Mouse (Mus musculus): ENCODE measurements around the gene Mttp. TPM values are rescaled to one million over a fixed set of nuclear protein-coding genes. Genes with fewer than 3 reads are reported as not detected.

Gene Mttp
- polyA plus RNA-seq, 1 experiment, result 4.9 TPM

- TF ChIP-seq CTCF (IDR thresholded peaks at IDR 0.05; ENCODE audit: borderline replicate concordance, extremely low read depth, insufficient read depth, insufficient read length) (no peak), POLR2A (IDR thresholded peaks at IDR 0.05; ENCODE audit: borderline replicate concordance, extremely low read depth, insufficient read depth, insufficient read length, poor library complexity, severe bottlenecking) (no peak)
- DNase-seq (ENCODE audit: low read depth), result no peak
These were observed 11.3 kb downstream of the Mttp start for GRCm38 (mm10) chr3:138133463-138133862.

DNA sequence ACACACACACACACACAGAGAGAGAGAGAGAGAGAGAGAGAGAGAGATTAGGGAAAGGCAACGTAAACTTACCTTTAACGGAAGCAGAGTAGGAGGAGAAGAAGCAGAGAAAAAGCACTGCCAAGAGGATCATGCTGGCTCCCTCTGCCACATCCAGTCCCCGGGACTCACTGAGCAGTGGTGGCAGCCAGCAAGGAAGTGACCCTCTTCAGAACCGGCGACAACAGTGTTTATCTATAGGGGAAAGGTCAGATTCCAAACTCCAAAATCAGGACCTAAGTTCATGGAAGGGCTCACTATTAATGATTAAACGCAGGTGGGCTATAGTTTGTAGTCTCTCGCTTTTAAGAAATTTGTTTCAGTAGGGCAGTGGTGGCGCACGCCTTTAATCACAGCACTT lies 13.6 kb downstream of the Mttp start:
- no peak for TF ChIP-seq POLR2A (IDR thresholded peaks at IDR 0.05; ENCODE audit: borderline replicate concordance, extremely low read depth, insufficient read depth, insufficient read length, poor library complexity, severe bottlenecking)
- no peak for TF ChIP-seq CTCF (IDR thresholded peaks at IDR 0.05; ENCODE audit: borderline replicate concordance, extremely low read depth, insufficient read depth, insufficient read length)
- no peak for DNase-seq (ENCODE audit: low read depth)

DNA sequence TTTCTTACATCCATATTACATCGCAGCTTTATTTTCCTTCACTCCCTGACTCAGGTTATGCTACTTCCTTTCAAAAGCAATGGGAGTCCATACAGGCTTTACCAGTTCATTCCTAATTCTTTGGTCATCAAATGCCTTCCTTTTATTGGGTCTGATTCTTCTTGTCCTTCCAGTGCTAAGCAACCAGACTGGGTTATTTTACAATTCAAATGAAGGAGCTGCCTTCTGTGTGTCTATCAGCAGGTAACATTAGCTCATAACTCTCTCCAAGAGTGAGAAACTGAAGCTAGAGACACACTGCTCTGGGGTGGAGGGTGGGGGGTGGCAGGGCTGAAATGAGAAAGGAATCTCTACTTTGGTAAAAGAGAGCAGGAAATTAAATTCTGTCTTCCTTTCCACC lies 14.1 kb downstream of the Mttp start:
- peak; percentile 37 for DNase-seq (ENCODE audit: low read depth)
- no peak for TF ChIP-seq POLR2A (IDR thresholded peaks at IDR 0.05; ENCODE audit: borderline replicate concordance, extremely low read depth, insufficient read depth, insufficient read length, poor library complexity, severe bottlenecking)
- TF ChIP-seq CTCF (IDR thresholded peaks at IDR 0.05; ENCODE audit: borderline replicate concordance, extremely low read depth, insufficient read depth, insufficient read length), result no peak

DNA sequence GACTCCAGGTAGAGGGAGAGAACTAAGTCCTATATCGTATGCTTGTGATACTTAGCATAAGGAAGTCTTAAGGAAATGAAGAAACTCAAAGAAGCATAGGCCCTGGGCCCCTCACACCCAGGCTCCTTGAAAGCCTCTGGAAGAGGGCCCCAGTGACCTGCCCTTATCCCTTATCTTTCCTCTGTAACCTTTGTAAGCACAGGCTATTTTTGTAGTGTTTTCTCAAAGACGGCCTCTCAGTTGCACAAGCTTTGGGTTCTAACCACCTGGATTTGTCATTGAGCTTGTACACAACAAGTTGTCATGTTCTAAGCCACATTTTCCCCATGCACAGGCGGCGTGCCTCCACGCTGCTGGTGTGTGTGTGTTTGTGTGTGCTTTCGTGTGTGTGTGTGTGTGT lies 15.7 kb downstream of the Mttp start:
- no peak for DNase-seq (ENCODE audit: low read depth)
- TF ChIP-seq CTCF (IDR thresholded peaks at IDR 0.05; ENCODE audit: borderline replicate concordance, extremely low read depth, insufficient read depth, insufficient read length) (no peak), POLR2A (IDR thresholded peaks at IDR 0.05; ENCODE audit: borderline replicate concordance, extremely low read depth, insufficient read depth, insufficient read length, poor library complexity, severe bottlenecking) (no peak)

DNA sequence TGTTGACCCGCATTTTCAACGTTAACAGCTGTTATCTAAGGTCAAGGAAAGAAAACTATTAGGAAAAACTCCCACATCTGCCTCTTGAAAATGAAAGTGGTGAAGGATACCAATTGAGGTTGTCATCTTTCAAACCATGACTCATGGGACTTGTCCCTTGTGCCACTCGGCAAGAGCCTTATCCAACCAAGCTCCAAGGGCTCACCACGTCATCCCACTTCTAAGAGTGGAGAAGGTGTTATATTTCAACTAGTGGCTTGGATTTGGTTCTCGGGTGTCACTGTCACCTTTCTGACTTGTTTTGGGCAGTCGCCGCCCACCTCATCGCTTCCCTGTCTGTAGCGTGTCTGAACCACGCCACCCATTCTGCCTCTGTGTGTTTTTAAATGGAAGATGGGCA lies 20.9 kb downstream of the Mttp start:
- DNase-seq (ENCODE audit: low read depth), result no peak
- no peak for TF ChIP-seq POLR2A (IDR thresholded peaks at IDR 0.05; ENCODE audit: borderline replicate concordance, extremely low read depth, insufficient read depth, insufficient read length, poor library complexity, severe bottlenecking)
- no peak for TF ChIP-seq CTCF (IDR thresholded peaks at IDR 0.05; ENCODE audit: borderline replicate concordance, extremely low read depth, insufficient read depth, insufficient read length)

DNA sequence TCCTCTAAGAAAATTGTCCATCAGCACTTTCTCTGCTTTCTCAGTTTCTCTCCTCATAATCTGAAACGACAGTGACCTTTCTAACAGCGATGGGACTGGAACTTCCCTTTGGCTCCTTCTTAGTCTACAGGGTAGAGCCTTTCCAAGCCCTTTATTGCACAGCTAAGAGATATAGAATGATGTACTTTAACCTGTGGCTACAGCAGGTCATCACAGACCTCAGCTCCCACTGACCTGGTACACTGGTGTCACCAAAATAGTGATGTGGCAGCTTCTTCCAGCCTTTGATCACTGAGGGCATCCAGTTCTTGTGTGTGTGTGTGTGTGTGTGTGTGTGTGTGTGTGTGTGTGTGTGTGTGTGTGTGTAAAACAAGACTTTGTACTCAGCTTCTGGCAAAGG lies 23.3 kb downstream of the Mttp start:
- DNase-seq (ENCODE audit: low read depth), result no peak

GRCm38 (mm10) chr3:138119444-138120105 lies 25.2 kb downstream of the Mttp start:
- no peak for DNase-seq (ENCODE audit: low read depth)
- no peak for TF ChIP-seq POLR2A (IDR thresholded peaks at IDR 0.05; ENCODE audit: borderline replicate concordance, extremely low read depth, insufficient read depth, insufficient read length, poor library complexity, severe bottlenecking)
- TF ChIP-seq CTCF (IDR thresholded peaks at IDR 0.05; ENCODE audit: borderline replicate concordance, extremely low read depth, insufficient read depth, insufficient read length), result no peak

More for the DNA sequence above, 23.3 kb downstream of the Mttp start:
- TF ChIP-seq CTCF (IDR thresholded peaks at IDR 0.05; ENCODE audit: borderline replicate concordance, extremely low read depth, insufficient read depth, insufficient read length) (no peak), POLR2A (IDR thresholded peaks at IDR 0.05; ENCODE audit: borderline replicate concordance, extremely low read depth, insufficient read depth, insufficient read length, poor library complexity, severe bottlenecking) (no peak)

DNA sequence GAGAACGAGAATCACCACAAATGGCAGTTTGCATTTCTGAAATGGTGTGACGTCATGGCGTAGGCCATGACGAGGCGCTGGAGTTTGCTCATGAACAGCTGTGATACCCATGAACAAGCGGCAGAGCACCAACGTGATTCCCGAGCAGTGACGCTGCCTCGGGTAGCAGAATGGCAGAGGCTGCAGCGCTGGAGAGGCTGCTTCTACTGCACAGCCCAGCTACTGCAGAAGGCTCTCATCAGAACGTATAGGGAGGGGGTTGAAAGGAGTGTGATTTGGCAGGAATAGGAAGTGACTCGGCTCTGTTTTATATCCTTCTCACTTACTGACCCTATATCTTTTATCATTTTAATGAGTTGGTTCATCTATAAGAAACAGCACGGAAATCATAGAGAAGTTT lies 25.9 kb downstream of the Mttp start:
- no peak for DNase-seq (ENCODE audit: low read depth)
- TF ChIP-seq CTCF (IDR thresholded peaks at IDR 0.05; ENCODE audit: borderline replicate concordance, extremely low read depth, insufficient read depth, insufficient read length) (no peak), POLR2A (IDR thresholded peaks at IDR 0.05; ENCODE audit: borderline replicate concordance, extremely low read depth, insufficient read depth, insufficient read length, poor library complexity, severe bottlenecking) (no peak)

GRCm38 (mm10) chr3:138118392-138118791 lies 26.4 kb downstream of the Mttp start:
- TF ChIP-seq CTCF (IDR thresholded peaks at IDR 0.05; ENCODE audit: borderline replicate concordance, extremely low read depth, insufficient read depth, insufficient read length) (no peak), POLR2A (IDR thresholded peaks at IDR 0.05; ENCODE audit: borderline replicate concordance, extremely low read depth, insufficient read depth, insufficient read length, poor library complexity, severe bottlenecking) (no peak)
- no peak for DNase-seq (ENCODE audit: low read depth)

DNA sequence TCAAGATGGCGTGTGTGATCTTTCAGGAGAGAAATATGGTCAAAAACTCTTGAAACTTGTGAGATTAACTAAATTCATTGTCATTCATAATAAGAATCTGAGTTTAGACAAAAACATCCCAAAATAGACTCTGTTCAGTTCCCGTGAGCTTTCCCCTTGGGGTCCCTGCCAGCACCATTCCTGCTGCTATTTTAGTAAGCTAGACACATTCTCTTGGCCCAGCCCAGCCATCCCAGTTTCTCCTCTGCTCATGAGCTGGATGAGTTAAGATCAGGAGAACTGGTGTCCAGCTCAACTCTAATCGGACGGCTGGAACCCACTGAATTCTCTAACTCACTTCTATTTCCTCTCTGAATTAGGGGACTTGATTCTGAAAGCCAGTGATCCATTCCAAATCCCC lies 27.9 kb downstream of the Mttp start:
- no peak for TF ChIP-seq POLR2A (IDR thresholded peaks at IDR 0.05; ENCODE audit: borderline replicate concordance, extremely low read depth, insufficient read depth, insufficient read length, poor library complexity, severe bottlenecking)
- no peak for TF ChIP-seq CTCF (IDR thresholded peaks at IDR 0.05; ENCODE audit: borderline replicate concordance, extremely low read depth, insufficient read depth, insufficient read length)
- DNase-seq (ENCODE audit: low read depth), result no peak

DNA sequence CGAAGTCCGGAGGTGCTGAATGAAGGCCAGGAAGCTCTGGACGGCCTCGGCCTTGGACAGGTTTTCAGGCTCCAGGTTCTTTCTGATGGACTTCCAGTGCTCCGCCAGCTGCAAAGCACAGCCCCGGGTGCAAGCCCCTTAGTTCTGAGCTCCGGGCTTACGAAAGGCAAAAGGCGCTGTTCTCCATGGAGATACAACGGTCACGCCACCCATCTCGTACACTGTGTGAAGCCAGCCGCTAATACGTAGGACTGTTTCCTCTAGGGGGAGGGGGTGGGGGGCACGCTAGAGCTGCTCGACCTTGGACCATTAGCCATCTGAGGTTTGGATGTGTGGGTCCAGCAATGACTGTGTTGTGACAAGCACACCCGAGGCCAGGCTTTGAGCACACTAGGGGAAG lies 30.7 kb downstream of the Mttp start:
- no peak for DNase-seq (ENCODE audit: low read depth)
- TF ChIP-seq CTCF (IDR thresholded peaks at IDR 0.05; ENCODE audit: borderline replicate concordance, extremely low read depth, insufficient read depth, insufficient read length) (no peak), POLR2A (IDR thresholded peaks at IDR 0.05; ENCODE audit: borderline replicate concordance, extremely low read depth, insufficient read depth, insufficient read length, poor library complexity, severe bottlenecking) (no peak)
